Mouse (Mus musculus): ENCODE measurements around the gene Bbs5.
"Not testable (repeated sequence)": the region's sequence is repeated elsewhere in the genome, so short reads cannot be mapped to it uniquely, and the experiment has no call there.

Bbs5 gene

GRCm38 (mm10) chr2:69673723-69674122 is 26.8 kb downstream of the Bbs5 start:
- DNase-seq: no peak

DNA sequence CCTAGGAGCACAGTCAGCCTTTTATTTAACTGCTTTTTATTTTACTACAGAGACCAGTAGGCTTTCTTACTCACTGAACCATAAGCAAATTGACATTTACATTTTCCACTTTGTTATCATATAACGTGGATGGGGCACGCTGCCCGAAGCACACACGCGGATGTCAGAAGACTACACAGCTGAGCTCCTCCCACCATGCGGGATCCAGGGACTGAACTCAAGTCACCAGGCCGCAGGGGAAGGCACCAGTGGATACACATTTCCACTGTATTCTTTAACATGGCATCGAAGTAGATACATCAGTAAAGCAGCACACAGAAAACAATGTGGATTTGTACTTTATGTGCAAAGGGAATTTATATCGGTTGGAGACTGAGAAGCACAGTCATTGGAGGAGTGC is 28.3 kb downstream of the Bbs5 start:
- DNase-seq: no peak

- no peak for DNase-seq
Measured at GRCm38 (mm10) chr2:69676713-69677112, 29.7 kb downstream of the Bbs5 start.

DNA sequence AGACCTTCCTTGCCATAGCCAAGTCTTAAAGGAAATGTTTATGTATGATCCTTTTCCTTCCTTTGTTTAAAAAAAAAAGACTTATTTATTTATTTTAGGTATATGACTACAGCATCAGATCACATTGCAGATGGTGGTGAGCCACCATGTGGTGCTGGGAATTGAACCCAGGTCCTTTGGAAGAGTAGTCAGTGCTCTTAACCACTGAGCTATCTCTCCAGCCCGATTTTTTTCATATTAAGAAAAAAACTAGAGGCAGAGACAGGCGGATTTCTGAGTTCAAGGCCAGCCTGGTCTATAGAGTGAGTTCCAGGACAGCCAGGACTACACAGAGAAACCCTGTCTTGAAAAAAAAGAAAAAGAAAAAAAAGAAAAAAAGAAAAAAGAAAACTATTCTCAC is 30.2 kb downstream of the Bbs5 start:
- DNase-seq: not testable (repeated sequence)

- no peak for DNase-seq
Measured at GRCm38 (mm10) chr2:69679990-69680389, 33.0 kb downstream of the Bbs5 start.

GRCm38 (mm10) chr2:69681931-69682330 is 35.0 kb downstream of the Bbs5 start:
- no peak for DNase-seq

DNA sequence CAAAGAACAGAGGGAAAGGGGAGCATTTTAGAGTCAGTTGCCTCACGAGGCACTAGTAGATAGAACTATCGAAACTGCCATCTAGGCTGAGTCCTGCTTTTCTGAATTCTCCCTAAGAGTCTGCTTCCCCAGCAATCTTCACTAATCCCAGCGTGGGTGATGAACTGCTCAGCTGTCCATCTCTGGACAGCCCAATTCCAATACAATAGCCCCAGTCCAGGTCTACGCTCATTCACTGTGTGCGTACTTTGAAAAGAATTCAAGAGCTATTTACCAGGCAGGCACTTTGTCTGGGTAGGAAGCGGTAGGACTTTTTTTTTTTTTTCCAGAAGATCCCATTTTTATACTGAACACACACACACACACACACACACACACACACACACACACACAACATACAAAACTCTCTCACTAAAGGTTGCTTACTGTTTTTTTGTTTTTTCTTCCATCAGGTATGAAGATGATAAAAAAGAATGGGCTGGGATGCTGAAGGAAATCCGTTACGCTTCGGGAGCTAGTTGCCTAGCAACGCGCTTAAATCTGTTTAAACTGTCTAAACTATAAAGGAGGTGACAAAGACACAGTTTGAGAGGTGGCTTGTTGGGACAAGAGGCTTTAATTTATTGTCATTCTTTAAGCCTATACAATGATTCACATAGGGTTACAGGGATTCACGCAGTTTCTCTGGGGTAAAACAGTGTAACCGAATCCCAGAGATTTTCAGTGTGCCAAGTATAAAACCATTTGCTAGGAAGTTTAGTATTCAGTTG is 36.2 kb downstream of the Bbs5 start:
- no peak for DNase-seq

DNA sequence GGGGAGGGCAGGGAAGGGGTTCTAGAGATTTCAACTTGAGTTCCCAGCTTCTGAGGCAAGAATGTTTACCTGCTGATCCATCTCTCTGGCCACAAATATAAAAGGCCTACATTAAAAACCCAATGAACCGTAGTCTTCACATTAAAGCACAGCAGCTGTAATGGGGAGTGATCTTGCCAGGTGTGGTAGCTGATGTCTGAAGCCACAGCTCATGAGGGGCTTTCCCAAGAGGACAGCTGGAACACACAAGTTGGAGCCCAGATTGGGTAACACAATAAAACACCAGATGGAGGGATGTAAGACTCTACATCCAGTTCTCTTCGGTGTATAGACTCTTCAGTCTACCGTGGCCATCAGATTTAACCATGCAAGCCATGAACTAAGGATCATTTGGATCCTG is 37.5 kb downstream of the Bbs5 start:
- no peak for DNase-seq

DNA sequence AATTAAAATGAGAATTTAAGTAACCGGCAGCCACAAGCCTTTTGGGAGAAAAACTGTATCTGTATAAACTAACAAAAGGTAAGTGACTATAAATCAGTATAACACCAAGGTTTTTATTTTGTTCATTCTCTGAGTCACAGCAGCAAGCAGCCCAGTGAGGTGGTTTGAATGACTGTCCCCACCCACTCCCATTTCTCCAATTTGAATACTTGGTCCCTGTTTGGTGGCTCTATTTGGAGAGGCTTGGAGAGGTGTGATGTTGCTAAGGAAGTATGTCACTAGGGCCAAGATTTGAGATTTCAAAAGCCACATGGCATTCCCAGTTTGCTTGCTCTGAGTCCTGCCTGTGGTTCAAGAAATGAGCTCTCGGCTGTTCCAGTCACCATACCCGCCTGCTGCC is 43.2 kb downstream of the Bbs5 start:
- no peak for DNase-seq

- DNase-seq: no peak
Measured at GRCm38 (mm10) chr2:69690843-69691242, 43.9 kb downstream of the Bbs5 start.

DNA sequence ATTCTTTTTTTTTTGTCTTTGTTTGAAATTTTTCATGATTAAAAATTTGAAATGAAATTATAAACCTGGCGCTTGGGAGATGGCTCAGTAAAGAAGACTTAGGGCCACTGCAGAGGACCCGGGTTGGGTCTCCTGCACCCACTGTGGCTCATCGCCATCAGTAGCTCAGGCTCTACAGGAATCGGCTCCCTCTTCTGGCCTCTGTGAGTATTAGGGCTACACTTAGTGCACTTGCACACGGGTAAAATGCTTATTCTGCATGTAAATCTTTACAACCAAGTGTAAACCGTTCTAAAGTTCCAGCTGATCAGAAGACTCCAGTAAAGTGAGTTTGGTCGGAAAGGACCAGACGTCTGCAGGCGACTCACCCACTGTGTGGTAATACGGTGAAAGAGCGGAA is 46.5 kb downstream of the Bbs5 start:
- no peak for DNase-seq

GRCm38 (mm10) chr2:69700446-69700845 is 53.5 kb downstream of the Bbs5 start:
- DNase-seq: no peak

DNA sequence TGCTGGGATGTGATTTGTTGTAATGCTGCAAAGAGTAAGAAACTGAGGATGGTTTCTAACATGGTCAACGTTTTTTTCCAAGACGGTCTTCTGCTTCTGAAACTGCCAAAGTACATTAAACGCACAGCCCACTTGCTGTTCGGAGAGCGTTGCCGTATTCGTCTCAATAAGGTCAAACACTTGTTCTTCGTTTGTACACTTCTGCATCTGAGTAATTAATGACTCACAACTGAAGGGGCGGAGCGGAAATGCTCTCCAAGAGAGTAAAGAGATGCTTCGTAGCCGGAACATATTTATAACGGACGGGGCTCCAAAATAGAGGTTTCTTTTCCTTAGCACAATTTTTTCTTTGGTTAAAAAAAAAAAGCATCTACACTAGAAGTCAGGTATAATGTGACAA is 65.2 kb downstream of the Bbs5 start:
- DNase-seq: no peak

- peak; percentile 79 for DNase-seq
Measured at GRCm38 (mm10) chr2:69712981-69713625, 66.1 kb downstream of the Bbs5 start, which contains the start of gene Fastkd1. TSS of gene Fastkd1 (minus strand) at chr2:69713516.

DNA sequence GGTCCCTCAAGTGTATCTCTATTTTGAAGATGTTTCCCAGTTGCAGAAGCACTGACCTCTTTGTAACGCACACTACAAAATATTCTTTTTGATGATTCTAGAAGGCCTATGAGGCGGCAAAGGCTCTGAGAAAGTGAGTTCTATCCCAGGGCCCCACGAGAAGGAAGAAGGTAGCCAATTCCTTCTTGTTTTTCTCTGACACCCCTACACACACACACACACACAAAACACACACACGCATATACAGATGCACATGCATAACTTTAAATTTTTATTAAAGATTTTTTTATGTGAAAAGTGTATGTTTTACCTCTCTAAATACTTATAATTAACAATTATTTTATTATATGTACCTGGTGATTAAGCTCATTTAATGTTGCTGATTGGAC is 66.6 kb downstream of the Bbs5 start:
- no peak for DNase-seq

DNA sequence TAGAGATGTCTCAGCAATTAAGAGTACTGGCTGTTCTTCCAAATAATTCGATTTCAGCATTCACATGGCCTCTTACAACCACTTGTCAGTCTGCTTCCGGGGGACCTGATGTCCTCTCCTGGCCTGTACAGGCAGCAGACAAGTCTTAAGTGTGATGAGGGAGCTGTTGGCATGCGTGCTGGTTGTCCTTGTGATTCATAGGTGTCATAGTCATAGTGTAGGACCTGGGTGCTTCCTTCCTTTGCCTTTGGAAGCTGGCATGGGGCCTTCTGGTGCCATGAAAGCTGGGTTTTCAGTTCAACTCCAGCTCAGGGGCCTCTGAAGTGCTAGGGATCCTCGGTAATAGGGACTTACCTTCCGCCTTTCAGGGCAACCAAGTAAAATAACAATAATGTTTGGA is 67.2 kb downstream of the Bbs5 start:
- DNase-seq: no peak

DNA sequence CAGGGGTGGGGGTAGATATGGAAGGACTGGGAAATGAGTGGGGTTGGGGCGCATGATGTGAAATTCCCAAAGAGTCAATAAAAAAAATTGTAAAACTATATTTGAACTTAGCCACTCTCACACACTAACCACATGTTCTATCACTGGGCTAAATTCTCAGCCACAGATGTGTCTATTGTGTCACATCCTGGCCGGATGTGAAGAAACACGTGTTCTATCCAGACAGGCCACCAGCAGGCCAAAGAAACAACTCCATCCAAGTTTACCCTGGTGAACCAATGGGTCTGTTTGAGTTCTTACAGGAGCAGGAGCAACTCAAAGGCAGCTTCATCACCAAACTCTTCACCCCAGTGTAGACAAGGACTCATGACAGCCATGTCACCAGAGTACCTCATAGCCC is 69.5 kb downstream of the Bbs5 start:
- no peak for DNase-seq

Data from right cerebral cortex, postnatal 14 days (tissue).